Mouse (Mus musculus): ENCODE data around the gene Agfg2.

DNA sequence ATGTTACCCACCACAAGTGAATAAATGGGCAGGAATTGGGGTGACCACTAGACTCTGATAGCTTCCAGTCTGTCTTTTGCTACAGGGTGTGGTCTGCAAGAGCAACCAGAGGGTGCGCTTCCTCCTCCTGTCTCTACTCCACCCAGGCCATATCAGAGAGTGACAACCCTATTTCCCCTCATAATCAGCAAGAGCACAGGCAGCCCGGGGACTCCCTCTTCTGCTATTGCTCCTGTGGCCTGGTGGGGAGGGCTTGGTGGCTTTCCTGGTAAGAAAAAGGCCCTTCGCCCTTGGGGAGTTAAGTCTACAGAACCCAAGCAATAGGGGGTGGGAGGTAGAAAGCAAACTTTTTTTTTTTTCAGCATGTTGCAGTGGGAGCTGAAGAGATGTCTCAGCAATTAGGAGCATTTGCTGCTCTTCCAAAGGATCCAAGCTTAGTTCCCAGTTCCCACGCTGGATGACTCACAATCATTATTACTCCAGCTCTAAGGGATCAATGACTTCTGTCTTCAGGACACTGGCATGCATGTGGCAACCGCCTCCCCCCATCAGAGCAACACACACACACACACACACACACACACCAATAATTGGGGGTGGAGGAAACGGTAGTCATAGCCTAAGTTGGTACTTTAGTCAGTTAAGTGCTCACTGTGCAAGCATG is 1.7 kb upstream of the Agfg2 start:
- TF ChIP-seq ZC3H11A (IDR thresholded peaks at IDR 0.05; ENCODE audit: borderline replicate concordance, low read depth, low read length) = no peak
- no peak for TF ChIP-seq HCFC1 (IDR thresholded peaks at IDR 0.05; ENCODE audit: borderline replicate concordance, insufficient read depth, low read length)
- TF ChIP-seq ZNF384 (IDR thresholded peaks at IDR 0.05; ENCODE audit: low read depth, low read length) = no peak
- TF ChIP-seq CHD2 (IDR thresholded peaks at IDR 0.05; ENCODE audit: low read depth, low read length) = no peak
- no peak for TF ChIP-seq MAFK (IDR thresholded peaks at IDR 0.05; ENCODE audit: insufficient read depth, low read depth, low read length)

Measured in ES-E14 (cell line).